Mouse (Mus musculus): Measurements from ENCODE around the gene Gm5447. TPM values are rescaled to one million over a fixed set of nuclear protein-coding genes. Genes with fewer than 3 reads are reported as not detected.

Gene Gm5447
- polyA plus RNA-seq, 1 experiment from 2014 or later: not detected

DNA sequence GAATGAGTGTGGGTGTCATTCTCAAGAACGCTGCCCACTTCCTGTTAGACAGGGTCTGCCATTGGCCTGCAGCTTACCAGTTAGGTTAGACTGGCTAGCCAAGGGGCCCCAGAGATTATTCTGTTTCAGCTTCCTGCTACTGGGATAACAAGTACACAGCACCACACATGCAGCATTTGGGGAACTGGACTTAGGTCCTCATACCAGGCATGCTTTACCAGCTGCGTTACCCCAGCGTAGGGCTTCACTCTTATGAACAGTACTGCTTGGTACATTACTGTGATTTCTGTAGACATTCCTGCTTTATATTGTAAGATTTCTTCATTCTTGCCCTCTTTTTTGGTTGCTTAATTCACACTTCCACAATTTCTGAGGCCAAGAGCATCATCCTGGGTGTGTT lies 43.5 kb downstream of the Gm5447 start:
- H3K4me3 ChIP-seq: no peak overlapping the region
- H3K36me3 ChIP-seq: no peaks in the 10 kb centered on the region
- ATAC-seq (ENCODE audit: extremely low read depth, insufficient number of reproducible peaks, low FRiP score, low TSS enrichment): no peak
- no peaks in the 10 kb centered on the region for H3K4me1 ChIP-seq
- 84% methylated on average over 3 of the region's 3 CpGs for WGBS
- no peak overlapping the region for H3K9ac ChIP-seq
- no peaks in the 10 kb centered on the region for H3K27me3 ChIP-seq (replicated peaks)
- no peak overlapping the region for H3K27ac ChIP-seq (replicated peaks)
- no peaks in the 10 kb centered on the region for H3K9me3 ChIP-seq
- H3K4me2 ChIP-seq: no peak overlapping the region

DNA sequence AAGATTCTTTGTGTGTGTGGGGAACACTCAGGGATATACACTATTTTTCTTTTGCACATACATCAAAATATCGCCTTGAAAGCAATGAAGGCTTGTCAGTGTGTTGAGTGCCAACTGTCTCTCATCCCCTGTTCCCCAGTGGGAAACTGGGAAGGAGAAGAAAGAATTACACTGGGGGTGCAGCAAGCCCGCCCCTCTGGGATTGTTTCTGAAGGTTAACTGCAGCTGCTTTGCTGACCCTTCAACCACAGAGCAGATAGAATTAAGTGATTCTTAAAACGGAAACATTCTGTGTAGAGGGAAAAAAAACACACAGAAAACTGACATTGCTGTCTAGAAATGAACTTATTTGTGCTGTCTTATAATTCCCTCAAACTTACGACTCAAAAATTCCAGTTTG lies 47.5 kb downstream of the Gm5447 start:
- no peaks in the 10 kb centered on the region for H3K36me3 ChIP-seq
- no peak overlapping the region for H3K4me3 ChIP-seq
- H3K27ac ChIP-seq (replicated peaks): no peak overlapping the region
- no peaks in the 10 kb centered on the region for H3K27me3 ChIP-seq (replicated peaks)
- ATAC-seq (ENCODE audit: extremely low read depth, insufficient number of reproducible peaks, low FRiP score, low TSS enrichment): no peak
- no peaks in the 10 kb centered on the region for H3K9me3 ChIP-seq
- no peak overlapping the region for H3K4me2 ChIP-seq
- H3K4me1 ChIP-seq: no peaks in the 10 kb centered on the region
- 55% methylated on average over 4 of the region's 4 CpGs for WGBS
- no peak overlapping the region for H3K9ac ChIP-seq

DNA sequence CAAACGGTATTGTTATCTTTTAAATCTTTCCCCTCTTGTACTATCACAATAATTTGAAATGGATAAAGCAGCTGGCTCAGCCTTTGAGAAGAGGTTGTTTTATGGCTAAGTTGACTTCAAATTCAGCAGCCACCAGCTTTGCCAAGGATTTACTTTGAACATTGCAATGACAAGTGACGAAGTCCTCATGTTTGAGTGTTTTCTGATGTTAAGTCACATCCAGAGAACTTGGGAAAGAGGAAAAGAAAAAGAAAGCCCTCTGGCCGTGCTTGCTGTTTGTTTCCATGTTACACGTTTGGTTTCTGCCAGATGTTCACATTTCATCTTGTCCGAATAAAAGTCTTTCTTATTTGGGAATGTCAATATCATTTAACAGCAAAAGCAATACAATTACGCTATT lies 47.9 kb downstream of the Gm5447 start:
- Histone ChIP-seq H3K27ac (replicated peaks) (no peak overlapping the region), H3K4me1 (no peaks in the 10 kb centered on the region), H3K9ac (no peak overlapping the region), H3K4me3 (no peak overlapping the region), H3K27me3 (replicated peaks) (no peaks in the 10 kb centered on the region), H3K9me3 (no peaks in the 10 kb centered on the region), H3K4me2 (no peak overlapping the region), H3K36me3 (no peaks in the 10 kb centered on the region)
- ATAC-seq (ENCODE audit: extremely low read depth, insufficient number of reproducible peaks, low FRiP score, low TSS enrichment): no peak
- WGBS: 59% methylated on average over 6 of the region's 6 CpGs

DNA sequence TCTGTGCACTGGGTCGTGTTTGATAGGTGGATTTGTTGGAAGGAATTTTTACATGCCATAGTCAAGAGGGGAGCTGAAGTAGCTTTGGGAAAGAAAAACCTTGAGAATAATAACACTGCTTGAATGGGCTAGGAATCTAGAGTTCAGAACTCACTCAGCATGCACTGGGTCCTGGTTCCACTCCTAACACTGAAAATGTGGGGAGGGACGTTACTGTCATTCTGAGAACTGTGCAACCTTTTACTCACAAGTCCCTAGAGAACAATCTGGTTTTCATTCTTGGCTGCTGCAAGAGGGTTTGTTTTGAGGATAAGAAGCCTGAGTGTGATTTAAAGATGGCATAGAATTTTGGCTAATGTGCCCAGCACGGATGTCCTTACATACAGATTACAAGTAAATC lies 49.7 kb downstream of the Gm5447 start:
- no peaks in the 10 kb centered on the region for H3K27me3 ChIP-seq (replicated peaks)
- ATAC-seq (ENCODE audit: extremely low read depth, insufficient number of reproducible peaks, low FRiP score, low TSS enrichment): no peak
- H3K9me3 ChIP-seq: no peaks in the 10 kb centered on the region
- WGBS: 62% methylated on average over 3 of the region's 3 CpGs
- H3K4me1 ChIP-seq: no peaks in the 10 kb centered on the region
- H3K4me2 ChIP-seq: no peak overlapping the region
- no peak overlapping the region for H3K4me3 ChIP-seq
- H3K9ac ChIP-seq: no peak overlapping the region
- H3K27ac ChIP-seq (replicated peaks): no peak overlapping the region
- no peaks in the 10 kb centered on the region for H3K36me3 ChIP-seq

Other genes with a start within 250 kb of the Gm5447 start
- 0.05 and 0.18 TPM in 2 replicates for gene Irf4, start 225.0 kb upstream of the Gm5447 start, polyA plus RNA-seq (2015; fragmentation: Nextera tagmentation; extraction: Ambion mirVana)
- not detected in 2 replicates for gene Hus1b, start 26.4 kb upstream of the Gm5447 start, polyA plus RNA-seq (2015; fragmentation: Nextera tagmentation; extraction: Ambion mirVana)
- gene Exoc2, start 111 bp upstream of the Gm5447 start, polyA plus RNA-seq (2015; fragmentation: Nextera tagmentation; extraction: Ambion mirVana): 20.1 and 20.9 TPM in 2 replicates